Mouse (Mus musculus) limb, embryonic 14.5 days (tissue): ENCODE results near the gene Bscl2. TPM values are rescaled to one million over a fixed set of nuclear protein-coding genes. Genes with fewer than 3 reads are reported as not detected.
"Not testable (repeated sequence)": the region's sequence is repeated elsewhere in the genome, so short reads cannot be mapped to it uniquely, and the experiment has no call there.

Experiments used
- ATAC-seq: fragments of 200-750 bp; cut with Nextera tagmentation; 2 replicates; pipeline ENCODE4 v1.8.0; 2017; ENCODE audit warnings: low read depth, moderate number of reproducible peaks, moderate TSS enrichment; ENCODE audit not compliant: low FRiP score
- DNase-seq: peaks from one replicate; pipeline ENCODE4 v3.0.0-alpha.2; 2015; ENCODE audit warnings: low spot score
- H3K27ac ChIP-seq: fragments of 300-500 bp; sonication (generic); replicated peaks from 2 replicates; pipeline ENCODE4 v1.5.1; 2014; ENCODE audit warnings: low read depth, mild to moderate bottlenecking, low read length, moderate library complexity, mixed read lengths
- H3K27me3 ChIP-seq: fragments of 300-500 bp; sonication (generic); 2 replicates; pipeline ENCODE4 v1.6.1; 2014; ENCODE audit warnings: low read length, mixed read lengths; ENCODE audit not compliant: control insufficient read depth, insufficient read depth
- H3K36me3 ChIP-seq: fragments of 300-500 bp; sonication (generic); 2 replicates; pipeline ENCODE4 v1.6.1; 2014; ENCODE audit warnings: mild to moderate bottlenecking, low read length, moderate library complexity, mixed read lengths; ENCODE audit not compliant: control insufficient read depth, insufficient read depth
- H3K4me1 ChIP-seq: fragments of 300-500 bp; sonication (generic); 2 replicates; pipeline ENCODE4 v1.6.1; 2014; ENCODE audit warnings: antibody characterized with exemption, low read length, mixed read lengths; ENCODE audit not compliant: control insufficient read depth, insufficient read depth
- H3K4me2 ChIP-seq: fragments of 300-500 bp; sonication (generic); replicated peaks from 2 replicates; pipeline ENCODE4 v1.6.1; 2014; ENCODE audit warnings: low read depth, mild to moderate bottlenecking, low read length, moderate library complexity; ENCODE audit not compliant: severe bottlenecking
- H3K4me3 ChIP-seq: fragments of 300-500 bp; sonication (generic); replicated peaks from 2 replicates; pipeline ENCODE4 v1.5.1; 2014; ENCODE audit warnings: low read length
- H3K9ac ChIP-seq: fragments of 300-500 bp; sonication (generic); 2 replicates; pipeline ENCODE4 v1.6.1; 2014; ENCODE audit warnings: mild to moderate bottlenecking, low read depth, low read length, moderate library complexity; ENCODE audit not compliant: severe bottlenecking
- H3K9me3 ChIP-seq: fragments of 300-500 bp; sonication (generic); 2 replicates; pipeline ENCODE4 v1.6.1; 2016; ENCODE audit warnings: low read length; ENCODE audit not compliant: control insufficient read depth
- POLR2A ChIP-seq: fragments of 200-500 bp; IDR thresholded peaks from 2 replicates; pipeline ENCODE4 v1.8.0; 2012; ENCODE audit warnings: inconsistent platforms, mild to moderate bottlenecking, moderate library complexity, borderline replicate concordance; ENCODE audit not compliant: insufficient read depth, insufficient read length; ENCODE audit errors: extremely low read depth
- WGBS: fragments of 180-500 bp; shearing (Covaris S2); extraction: QIAGEN DNeasy Blood & Tissue Kit; methylation state at CpG from one replicate; pipeline ENCODE4 v1.1.7; 2014; 5-methylcytosine and 5-hydroxymethylcytosine counted together
- polyA plus RNA-seq, 2 experiments: library from polyadenylated mRNA; depleted of rRNA in 1 of 2; stranded (reverse) in 1 of 2; unstranded in 1 of 2; fragments of >200 nt; fragmentation: Nextera tagmentation in 1 of 2; extraction: Ambion mirVana in 1 of 2; gene quantifications; 2 replicates each; pipeline versions ENCODE4 v1.2.1 to v1.2.3; 2012 to 2014

The Bscl2 gene
- polyA plus RNA-seq, 2 experiments, result 48.2 to 50.2 TPM

- no peak for DNase-seq
- H3K36me3 ChIP-seq, result no peaks in the 10 kb centered on the region
- no peaks in the 10 kb centered on the region for H3K4me1 ChIP-seq
- TF ChIP-seq POLR2A, result no peak
- H3K9ac ChIP-seq, result no peak overlapping the region
- no peak overlapping the region for H3K27ac ChIP-seq
- 23% methylated on average over 1 of the region's 1 CpGs for WGBS
- H3K4me2 ChIP-seq, result no peak overlapping the region
- ATAC-seq, result no peak
- no peak overlapping the region for H3K4me3 ChIP-seq
- no peaks in the 10 kb centered on the region for H3K9me3 ChIP-seq
- no peaks in the 10 kb centered on the region for H3K27me3 ChIP-seq
Measured at GRCm38 (mm10) chr19:8859018-8859417, 21.8 kb downstream of the Bscl2 start.

GRCm38 (mm10) chr19:8864265-8864664 lies 27.0 kb downstream of the Bscl2 start:
- H3K4me1 ChIP-seq, result no peaks in the 10 kb centered on the region
- 83% methylated on average over 6 of the region's 6 CpGs for WGBS
- H3K4me3 ChIP-seq, result no peak overlapping the region
- H3K27ac ChIP-seq, result no peak overlapping the region
- H3K4me2 ChIP-seq, result no peak overlapping the region
- no peak for DNase-seq
- no peaks in the 10 kb centered on the region for H3K27me3 ChIP-seq
- no peak overlapping the region for H3K9ac ChIP-seq
- H3K36me3 ChIP-seq, result no peaks in the 10 kb centered on the region
- TF ChIP-seq POLR2A, result no peak
- ATAC-seq, result no peak
- no peaks in the 10 kb centered on the region for H3K9me3 ChIP-seq

- H3K36me3 ChIP-seq, result peaks cover 20% of the 10 kb centered on the region
- H3K4me1 ChIP-seq, H3K27me3 ChIP-seq, H3K27ac ChIP-seq, DNase-seq, H3K9ac ChIP-seq, H3K9me3 ChIP-seq, ATAC-seq: not testable (repeated sequence)
- WGBS, result 86% methylated on average over 3 of the region's 3 CpGs
- H3K4me3 ChIP-seq, result peak overlapping the region; percentile 91; the same call in 1 of the 2 replicates
- H3K4me2 ChIP-seq, result peak overlapping the region; percentile 88; the same call in 1 of the 2 replicates
Measured at GRCm38 (mm10) chr19:8870381-8870780, 33.1 kb downstream of the Bscl2 start.

GRCm38 (mm10) chr19:8870838-8871237 lies 33.6 kb downstream of the Bscl2 start:
- ATAC-seq, result peak; percentile 38; the same call in 1 of the 2 replicates
- Histone ChIP-seq H3K27me3 (no peaks in the 10 kb centered on the region), H3K36me3 (peaks cover 25% of the 10 kb centered on the region), H3K4me1 (peaks cover 4% of the 10 kb centered on the region; the same call in 1 of the 2 replicates), H3K4me3 (peak overlapping the region; percentile 91), H3K9ac (peak overlapping the region; percentile 93), H3K9me3 (no peaks in the 10 kb centered on the region), H3K27ac (peak overlapping the region; percentile 40), H3K4me2 (peak overlapping the region; percentile 88)
- WGBS, result 64% methylated on average over 9 of the region's 9 CpGs
- DNase-seq, result no peak
- no peak for TF ChIP-seq POLR2A

DNA sequence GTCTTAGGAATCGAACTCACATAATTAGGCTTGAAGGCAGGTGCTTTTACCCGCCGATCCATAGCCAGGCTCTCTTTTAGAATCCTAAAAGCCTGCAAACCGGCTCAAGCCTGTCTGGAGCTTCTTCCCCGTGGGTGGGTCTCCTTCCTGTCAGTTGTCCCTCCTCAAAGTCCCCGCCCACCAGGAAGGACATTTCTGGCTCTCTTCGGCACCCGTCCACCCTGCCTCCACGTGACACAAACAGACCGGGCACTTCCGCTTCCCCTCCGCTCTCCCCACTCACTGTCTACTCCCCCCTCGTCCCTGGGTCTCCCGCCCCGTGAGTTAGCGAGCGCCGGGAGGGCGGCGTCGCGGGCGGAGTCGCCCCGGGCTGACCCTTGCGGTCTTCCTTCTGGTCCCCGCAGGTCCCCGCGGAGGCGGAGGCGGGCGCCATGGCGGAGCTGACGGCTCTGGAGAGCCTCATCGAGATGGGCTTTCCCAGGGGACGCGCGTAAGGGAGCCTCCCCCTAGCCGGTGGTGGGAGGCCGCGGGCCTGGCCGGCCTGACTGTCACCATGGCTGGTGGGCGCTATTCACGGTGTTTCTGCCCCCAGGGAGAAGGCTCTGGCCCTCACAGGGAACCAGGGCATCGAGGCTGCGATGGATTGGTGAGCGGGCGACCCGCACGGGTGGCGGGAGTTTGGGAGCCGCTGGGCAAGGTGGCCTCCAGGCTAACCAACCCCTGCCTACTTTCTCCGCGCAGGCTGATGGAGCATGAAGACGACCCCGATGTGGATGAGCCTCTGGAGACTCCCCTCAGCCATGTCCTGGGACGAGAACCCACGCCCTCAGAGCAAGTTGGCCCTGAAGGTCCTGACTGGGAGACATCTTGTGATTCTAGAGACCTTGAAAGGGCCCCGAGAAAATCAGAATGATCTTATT lies 34.3 kb downstream of the Bscl2 start, which contains the start of gene Ubxn1:
Ubxn1 (plus strand) TSS at position 230 of the 920 bp plus-strand sequence.
- no peaks in the 10 kb centered on the region for H3K27me3 ChIP-seq
- H3K4me1 ChIP-seq, result peaks cover 4% of the 10 kb centered on the region; the same call in 1 of the 2 replicates
- H3K27ac ChIP-seq, result peak within 1 kb of the TSS; percentile 63
- peak; percentile 96 for DNase-seq
- WGBS, result 3% methylated on average over 52 of the region's 59 CpGs
- ATAC-seq, result peak; percentile 97
- H3K4me2 ChIP-seq, result peak within 1 kb of the TSS; percentile 88
- no peaks in the 10 kb centered on the region for H3K9me3 ChIP-seq
- peak; percentile 60; the same call in 1 of the 2 replicates for TF ChIP-seq POLR2A
- H3K36me3 ChIP-seq, result peaks cover 32% of the 10 kb centered on the region
- H3K4me3 ChIP-seq, result peak within 1 kb of the TSS; percentile 91
- peak within 1 kb of the TSS; percentile 93 for H3K9ac ChIP-seq
